Mouse (Mus musculus): ENCODE measurements at regions not wholly inside any gene's neighbourhood (a gene's known extent, or its start where the extent isn't known, plus 50 kb on each side); places are given as distances from the start of the nearest gene placed in this dataset.
A peak's percentile ranks its signal among the peaks of the same experiment; 100 is the strongest.

DNA sequence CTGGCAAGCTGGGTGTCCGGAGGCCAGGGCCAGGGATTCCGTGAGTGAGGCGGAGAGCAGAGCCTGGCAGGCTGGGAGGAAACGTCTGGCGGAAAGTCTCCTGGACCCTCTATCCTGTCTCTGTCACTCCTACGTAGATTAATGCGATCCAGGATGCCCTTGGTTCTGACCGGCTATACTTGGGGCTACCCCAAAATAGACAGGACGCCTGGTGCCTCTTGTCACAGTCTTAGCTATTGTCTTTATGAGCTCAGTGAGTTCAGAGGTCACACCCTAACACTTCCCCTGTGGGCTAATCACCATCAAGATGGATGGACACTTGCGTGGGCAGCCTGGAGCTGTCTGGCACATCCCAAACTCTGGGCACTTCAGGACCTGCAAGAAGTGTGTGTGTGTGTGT lies 258.9 kb downstream of the Dhx35 start:
- Histone ChIP-seq H3K27me3 (replicated peaks) (0 out of 2 replicates have a peak, but pooled peaks cover 3% of the 10 kb centered on the region), H3K4me3 (no peak overlapping the region), H3K36me3 (replicated peaks) (no peaks in the 10 kb centered on the region), H3K9me3 (no peaks in the 10 kb centered on the region), H3K4me1 (peaks cover 5% of the 10 kb centered on the region; the same call in 1 of the 2 replicates), H3K27ac (no peak overlapping the region), H3K9ac (no peak overlapping the region), H3K4me2 (no peak overlapping the region)
- no peak for ATAC-seq (replicated peaks)
- 74% methylated on average over 10 of the region's 10 CpGs for WGBS

DNA sequence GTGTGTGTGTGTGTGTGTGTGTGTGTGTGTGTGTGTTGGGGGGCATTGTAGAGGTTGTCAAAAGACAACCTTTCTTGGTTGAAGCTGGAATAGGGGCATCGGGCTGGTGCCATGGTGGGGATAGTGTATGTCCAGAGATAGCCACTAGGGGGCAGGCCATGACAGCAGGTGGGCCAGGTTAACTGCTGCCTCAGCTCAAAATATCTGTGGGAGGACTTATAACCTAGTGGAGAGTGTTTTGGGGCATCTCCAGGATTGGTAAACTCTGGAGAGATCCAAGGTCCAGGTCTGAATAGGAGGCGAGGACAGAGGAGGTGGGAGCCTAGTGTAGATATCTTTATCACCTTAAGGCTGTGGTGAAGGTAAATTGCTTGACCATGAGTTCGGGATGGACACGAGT lies 259.3 kb downstream of the Dhx35 start:
- Histone ChIP-seq H3K36me3 (replicated peaks) (no peaks in the 10 kb centered on the region), H3K4me3 (no peak overlapping the region), H3K9me3 (no peaks in the 10 kb centered on the region), H3K4me2 (no peak overlapping the region), H3K27ac (no peak overlapping the region), H3K27me3 (replicated peaks) (0 out of 2 replicates have a peak, but pooled peaks cover 3% of the 10 kb centered on the region), H3K4me1 (peaks cover 5% of the 10 kb centered on the region; the same call in 1 of the 2 replicates), H3K9ac (no peak overlapping the region)
- 66% methylated on average over 4 of the region's 4 CpGs for WGBS
- peak; percentile 39; the same call in 1 of the 2 replicates for ATAC-seq (replicated peaks)

DNA sequence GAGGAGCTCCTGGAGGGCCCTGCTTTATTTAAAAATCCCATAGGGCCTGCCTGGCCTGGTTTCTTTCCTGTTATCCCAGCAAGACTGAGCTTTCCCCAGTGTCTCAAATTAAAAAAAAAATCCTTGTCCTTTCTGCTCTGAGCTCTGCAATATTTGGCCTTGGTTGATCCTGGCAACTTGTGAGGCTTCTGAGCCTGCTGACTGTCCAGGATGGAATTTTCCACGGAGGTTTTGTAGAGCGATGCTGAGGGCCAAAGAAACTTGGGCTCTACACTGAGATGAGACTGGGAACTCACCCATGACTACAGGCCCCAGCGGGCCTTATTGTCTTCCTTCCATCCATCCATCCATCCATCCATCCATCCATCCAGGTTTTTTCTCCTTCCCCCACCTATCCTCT lies 259.8 kb downstream of the Dhx35 start:
- Histone ChIP-seq H3K4me1 (peaks cover 5% of the 10 kb centered on the region; the same call in 1 of the 2 replicates), H3K36me3 (replicated peaks) (no peaks in the 10 kb centered on the region), H3K27me3 (replicated peaks) (0 out of 2 replicates have a peak, but pooled peaks cover 3% of the 10 kb centered on the region), H3K4me3 (no peak overlapping the region), H3K9me3 (no peaks in the 10 kb centered on the region), H3K4me2 (no peak overlapping the region), H3K27ac (no peak overlapping the region), H3K9ac (no peak overlapping the region)
- ATAC-seq (replicated peaks), result no peak
- WGBS, result 93% methylated on average over 3 of the region's 3 CpGs

DNA sequence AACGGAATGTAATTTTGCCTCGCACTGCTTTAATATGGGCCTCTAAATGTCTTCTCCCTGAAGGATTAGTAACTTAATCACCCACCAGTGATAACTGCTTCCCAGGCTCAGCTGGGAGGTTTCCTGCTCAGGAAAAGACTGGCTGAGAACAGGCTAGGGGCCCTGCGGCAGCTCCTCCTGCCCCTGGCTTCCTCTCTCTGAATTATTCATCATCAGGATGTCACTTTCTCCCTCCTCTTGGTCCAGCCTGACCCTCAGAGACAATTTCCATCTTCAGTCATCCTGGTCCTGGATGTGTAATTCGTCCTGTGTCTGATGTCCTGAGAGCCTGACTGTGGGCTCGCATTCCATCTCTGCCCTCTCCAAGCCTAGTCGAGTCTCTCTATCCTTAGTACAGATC lies 261.2 kb downstream of the Dhx35 start:
- 58% methylated on average over 6 of the region's 6 CpGs for WGBS
- H3K9ac ChIP-seq, result no peak overlapping the region
- H3K4me3 ChIP-seq, result no peak overlapping the region
- H3K4me1 ChIP-seq, result peaks cover 5% of the 10 kb centered on the region; the same call in 1 of the 2 replicates
- H3K4me2 ChIP-seq, result no peak overlapping the region
- no peak overlapping the region for H3K27ac ChIP-seq
- H3K9me3 ChIP-seq, result no peaks in the 10 kb centered on the region
- 0 out of 2 replicates have a peak, but pooled peaks cover 3% of the 10 kb centered on the region for H3K27me3 ChIP-seq (replicated peaks)
- no peaks in the 10 kb centered on the region for H3K36me3 ChIP-seq (replicated peaks)
- no peak for ATAC-seq (replicated peaks)

DNA sequence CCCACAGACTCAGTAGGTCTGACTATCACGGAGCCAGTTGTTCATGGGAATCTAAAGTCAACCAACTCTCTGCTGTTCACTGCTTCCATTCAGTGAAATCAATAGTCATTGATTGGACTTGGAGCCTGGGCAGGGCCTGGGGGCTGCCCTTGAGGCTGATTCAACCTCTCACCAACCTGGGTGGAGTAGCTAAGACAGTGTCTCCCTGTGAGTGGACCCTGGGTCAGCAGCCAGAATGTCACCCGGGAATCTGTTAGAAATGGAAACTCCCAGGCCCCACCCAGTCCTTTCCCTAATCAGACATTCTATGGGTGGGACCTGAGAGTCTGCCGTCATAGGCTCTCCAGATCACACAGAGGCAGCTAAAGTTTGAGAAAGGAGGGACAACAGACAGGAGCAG lies 262.4 kb downstream of the Dhx35 start:
- WGBS, result 82% methylated on average over 3 of the region's 3 CpGs
- Histone ChIP-seq H3K9me3 (no peaks in the 10 kb centered on the region), H3K4me2 (no peak overlapping the region), H3K4me3 (no peak overlapping the region), H3K27ac (no peak overlapping the region), H3K27me3 (replicated peaks) (0 out of 2 replicates have a peak, but pooled peaks cover 3% of the 10 kb centered on the region), H3K36me3 (replicated peaks) (no peaks in the 10 kb centered on the region), H3K4me1 (peaks cover 5% of the 10 kb centered on the region; the same call in 1 of the 2 replicates), H3K9ac (no peak overlapping the region)
- no peak for ATAC-seq (replicated peaks)

DNA sequence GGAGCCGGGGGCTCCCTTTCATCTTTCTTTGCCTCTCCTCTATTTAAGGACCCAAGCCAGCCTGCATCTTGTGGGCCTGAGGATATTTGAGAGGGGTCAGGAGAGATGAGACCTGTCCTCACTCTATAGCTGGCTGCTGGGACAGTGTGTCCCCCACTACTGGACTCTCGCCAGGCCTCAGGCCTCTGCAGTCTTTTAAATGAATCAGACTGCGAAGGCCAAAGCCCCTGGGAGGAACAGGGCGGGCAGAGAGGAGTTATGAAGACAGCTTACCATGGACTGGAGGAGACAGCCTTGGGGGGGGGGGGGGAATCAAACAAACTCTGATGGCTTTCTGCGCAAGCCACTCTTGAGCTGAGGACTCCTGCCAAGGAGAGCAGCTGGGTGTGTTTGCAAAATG lies 262.9 kb downstream of the Dhx35 start:
- 0 out of 2 replicates have a peak, but pooled peaks cover 3% of the 10 kb centered on the region for H3K27me3 ChIP-seq (replicated peaks)
- H3K36me3 ChIP-seq (replicated peaks), result no peaks in the 10 kb centered on the region
- H3K27ac ChIP-seq, result no peak overlapping the region
- no peak overlapping the region for H3K9ac ChIP-seq
- peaks cover 5% of the 10 kb centered on the region; the same call in 1 of the 2 replicates for H3K4me1 ChIP-seq
- H3K4me2 ChIP-seq, result no peak overlapping the region
- H3K9me3 ChIP-seq, result no peaks in the 10 kb centered on the region
- ATAC-seq (replicated peaks), result no peak
- 71% methylated on average over 5 of the region's 5 CpGs for WGBS
- no peak overlapping the region for H3K4me3 ChIP-seq

DNA sequence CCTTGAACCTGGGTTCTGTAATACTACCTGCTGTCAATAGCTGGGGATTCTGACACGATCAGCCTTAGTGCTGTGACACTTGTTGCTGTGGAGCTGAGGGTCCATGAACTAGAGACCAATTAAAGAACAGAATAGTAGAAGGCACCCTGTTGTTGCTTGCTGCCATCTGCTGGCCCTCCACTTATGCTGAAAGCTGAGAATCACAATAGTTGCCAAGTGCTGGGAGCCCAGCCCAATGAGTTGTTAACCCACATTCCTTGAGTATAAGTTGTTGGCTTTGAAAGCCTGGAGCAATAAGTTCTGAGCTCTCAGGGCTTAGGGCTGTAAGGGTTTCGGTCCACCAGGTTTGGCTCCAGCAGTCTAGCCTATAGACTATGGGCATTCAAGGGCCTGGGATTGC lies 267.7 kb downstream of the Dhx35 start:
- ATAC-seq (replicated peaks), result no peak
- Histone ChIP-seq H3K27me3 (replicated peaks) (0 out of 2 replicates have a peak, but pooled peaks cover 8% of the 10 kb centered on the region), H3K36me3 (replicated peaks) (no peaks in the 10 kb centered on the region), H3K4me1 (no peaks in the 10 kb centered on the region), H3K9me3 (no peaks in the 10 kb centered on the region), H3K4me3 (no peak overlapping the region), H3K27ac (no peak overlapping the region), H3K9ac (no peak overlapping the region), H3K4me2 (no peak overlapping the region)
- WGBS, result 79% methylated on average over 2 of the region's 2 CpGs

DNA sequence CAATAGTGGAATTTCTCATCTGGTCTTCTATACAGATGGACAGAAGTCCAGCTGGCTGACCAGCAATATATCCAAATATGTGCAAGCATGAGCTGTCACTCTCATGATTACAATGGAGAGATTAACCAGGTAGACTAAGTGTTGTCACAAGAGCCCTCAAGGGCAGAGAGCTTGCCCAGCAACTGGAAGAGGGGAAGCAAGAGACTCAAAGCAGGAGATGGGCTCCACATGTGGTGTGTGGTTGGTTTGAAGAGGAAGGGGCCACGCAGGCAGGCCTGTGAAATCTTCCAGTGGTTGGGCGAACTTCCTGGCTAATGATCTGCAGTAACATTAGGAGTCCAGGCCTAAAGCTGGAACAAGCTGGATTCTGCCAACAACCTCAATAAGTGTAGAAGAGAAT lies 268.1 kb downstream of the Dhx35 start:
- no peak for ATAC-seq (replicated peaks)
- H3K9ac ChIP-seq, result no peak overlapping the region
- no peaks in the 10 kb centered on the region for H3K36me3 ChIP-seq (replicated peaks)
- H3K4me2 ChIP-seq, result no peak overlapping the region
- 87% methylated on average over 2 of the region's 2 CpGs for WGBS
- no peaks in the 10 kb centered on the region for H3K9me3 ChIP-seq
- 0 out of 2 replicates have a peak, but pooled peaks cover 8% of the 10 kb centered on the region for H3K27me3 ChIP-seq (replicated peaks)
- H3K4me3 ChIP-seq, result no peak overlapping the region
- no peak overlapping the region for H3K27ac ChIP-seq
- H3K4me1 ChIP-seq, result no peaks in the 10 kb centered on the region

DNA sequence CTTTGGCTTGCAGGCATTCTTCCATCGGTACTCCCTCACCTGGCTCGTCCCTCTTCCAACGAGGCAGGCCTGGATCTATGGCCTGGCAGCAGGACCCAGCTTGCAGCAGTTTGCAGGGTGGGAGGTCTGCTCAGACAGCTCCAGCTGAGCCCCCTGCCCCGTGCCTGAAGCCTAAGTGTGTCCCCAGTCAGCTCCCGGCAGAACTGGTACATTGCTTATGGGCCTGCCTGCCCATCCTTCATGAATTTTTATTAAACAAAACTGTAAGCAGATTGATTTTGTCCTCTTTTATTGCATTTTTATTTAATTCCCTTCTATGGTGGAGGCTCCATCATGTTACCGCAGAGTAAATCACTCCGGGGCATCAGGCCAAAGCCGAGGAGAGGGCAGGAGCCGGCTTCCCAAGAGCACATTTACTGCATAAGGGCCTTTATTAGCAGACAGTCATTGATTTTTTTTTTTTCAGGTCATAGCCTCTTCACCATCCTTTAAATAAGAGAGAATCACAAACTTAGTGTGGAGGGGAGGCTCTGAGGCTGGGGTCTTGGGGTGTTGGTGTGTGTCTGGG lies 269.9 kb downstream of the Dhx35 start:
- ATAC-seq (replicated peaks), result no peak
- H3K27me3 ChIP-seq (replicated peaks), result 0 out of 2 replicates have a peak, but pooled peaks cover 5% of the 10 kb centered on the region
- 50% methylated on average over 9 of the region's 9 CpGs for whole genome bisulfite sequencing

DNA sequence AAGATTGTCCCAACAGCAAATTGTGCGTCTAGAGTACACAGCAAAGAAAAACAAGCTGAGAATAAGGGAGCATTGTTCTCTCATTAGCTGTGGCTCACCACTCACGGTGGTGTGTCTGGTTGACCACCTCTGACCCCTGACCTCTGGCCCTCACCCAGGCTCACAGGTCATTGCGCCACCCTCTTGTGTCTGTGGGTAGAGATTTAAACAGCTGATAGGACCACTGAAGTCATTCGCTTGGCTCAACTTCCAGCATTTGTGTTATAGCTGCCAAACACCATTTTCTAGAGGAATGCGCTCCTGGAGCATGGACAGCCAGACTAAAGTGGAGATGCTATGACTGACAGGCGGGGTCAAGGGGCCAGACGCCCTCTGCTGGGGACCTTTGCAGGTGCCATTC lies 272.9 kb downstream of the Dhx35 start:
- no peak overlapping the region for H3K9ac ChIP-seq
- WGBS, result 61% methylated on average over 7 of the region's 7 CpGs
- H3K27me3 ChIP-seq (replicated peaks), result 0 out of 2 replicates have a peak, but pooled peaks cover 5% of the 10 kb centered on the region
- no peak overlapping the region for H3K4me3 ChIP-seq
- ATAC-seq (replicated peaks), result no peak
- no peak overlapping the region for H3K4me2 ChIP-seq
- H3K27ac ChIP-seq, result no peak overlapping the region
- no peaks in the 10 kb centered on the region for H3K9me3 ChIP-seq
- 0 out of 2 replicates have a peak, but pooled peaks cover 5% of the 10 kb centered on the region for H3K4me1 ChIP-seq
- no peaks in the 10 kb centered on the region for H3K36me3 ChIP-seq (replicated peaks)

More for the DNA sequence above, 269.9 kb downstream of the Dhx35 start:
- no peak overlapping the region for H3K9ac ChIP-seq
- H3K36me3 ChIP-seq (replicated peaks), result no peaks in the 10 kb centered on the region
- no peak overlapping the region for H3K27ac ChIP-seq
- H3K4me2 ChIP-seq, result no peak overlapping the region
- no peaks in the 10 kb centered on the region for H3K9me3 ChIP-seq
- 0 out of 2 replicates have a peak, but pooled peaks cover 5% of the 10 kb centered on the region for H3K4me1 ChIP-seq
- H3K4me3 ChIP-seq, result no peak overlapping the region

DNA sequence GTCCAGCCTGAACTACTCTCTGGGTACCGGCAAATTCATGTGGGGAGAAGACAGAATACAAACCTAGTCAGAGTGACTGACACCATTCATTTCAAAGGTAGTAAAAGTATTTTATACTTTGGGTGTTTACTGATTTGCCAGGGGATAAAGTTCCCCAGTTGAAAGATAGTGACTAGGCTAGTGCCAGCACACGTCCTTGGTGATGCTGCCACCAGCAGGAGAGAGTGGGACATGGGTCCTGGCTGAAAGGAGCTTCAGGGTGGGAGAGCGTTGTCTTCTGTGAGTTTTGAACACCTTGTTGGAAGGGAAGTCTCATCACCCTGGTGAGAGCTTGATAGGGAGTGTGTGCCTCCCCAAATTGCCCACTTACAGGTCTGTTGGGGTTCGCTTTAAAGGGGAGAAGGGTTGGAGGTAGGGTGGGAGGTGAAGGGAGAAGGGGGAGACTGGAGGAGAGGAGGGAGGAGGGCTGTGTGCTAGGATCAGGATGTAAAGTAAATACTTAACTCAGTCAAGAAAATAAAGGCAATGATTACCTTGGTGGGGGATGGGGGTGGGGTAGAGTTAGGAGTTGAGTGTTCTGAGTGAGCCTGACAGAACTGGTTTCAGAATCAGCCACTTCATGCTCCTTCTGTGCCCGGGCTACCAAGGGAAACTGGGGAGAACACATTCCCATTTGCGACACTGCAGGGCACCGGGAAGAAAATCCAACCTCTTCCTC lies 273.9 kb downstream of the Dhx35 start:
- Histone ChIP-seq H3K9ac (no peak overlapping the region), H3K36me3 (replicated peaks) (no peaks in the 10 kb centered on the region), H3K4me2 (no peak overlapping the region), H3K4me3 (no peak overlapping the region), H3K4me1 (0 out of 2 replicates have a peak, but pooled peaks cover 5% of the 10 kb centered on the region), H3K27ac (no peak overlapping the region), H3K27me3 (replicated peaks) (0 out of 2 replicates have a peak, but pooled peaks cover 5% of the 10 kb centered on the region), H3K9me3 (no peaks in the 10 kb centered on the region)
- ATAC-seq (replicated peaks), result no peak
- WGBS, result 47% methylated on average over 7 of the region's 7 CpGs

DNA sequence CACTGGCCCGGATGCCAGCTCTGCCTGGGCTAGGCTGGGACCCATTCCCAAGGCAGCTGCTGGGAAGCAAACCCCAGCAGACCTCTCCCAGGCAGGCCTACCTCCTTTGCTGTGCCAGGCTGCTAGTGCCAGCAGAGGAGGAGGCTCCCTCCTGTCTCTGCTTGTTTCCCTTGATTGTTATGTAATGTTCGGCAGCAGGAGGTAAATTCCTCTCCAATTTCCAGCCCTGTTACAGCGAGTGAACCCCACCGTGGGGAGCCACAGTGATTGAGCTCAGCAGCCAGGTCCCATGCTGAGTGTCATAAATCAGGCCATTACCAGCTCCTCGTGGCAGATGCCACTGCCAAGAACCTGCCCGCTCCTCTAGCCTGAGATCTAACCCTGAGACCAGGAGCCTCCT lies 274.6 kb downstream of the Dhx35 start:
- H3K27me3 ChIP-seq (replicated peaks), result 0 out of 2 replicates have a peak, but pooled peaks cover 9% of the 10 kb centered on the region
- H3K27ac ChIP-seq, result no peak overlapping the region
- no peak overlapping the region for H3K4me2 ChIP-seq
- H3K9ac ChIP-seq, result no peak overlapping the region
- 12% methylated on average over 6 of the region's 6 CpGs for WGBS
- no peak overlapping the region for H3K4me3 ChIP-seq
- no peaks in the 10 kb centered on the region for H3K9me3 ChIP-seq
- no peak for ATAC-seq (replicated peaks)
- no peaks in the 10 kb centered on the region for H3K36me3 ChIP-seq (replicated peaks)
- H3K4me1 ChIP-seq, result 0 out of 2 replicates have a peak, but pooled peaks cover 5% of the 10 kb centered on the region

Data from midbrain, embryonic 15.5 days (tissue).